Mouse (Mus musculus) CH12.LX (cell line): ENCODE results near the gene Pfpl.

ENCODE experiments used
- CTCF ChIP-seq, 2 experiments: IDR thresholded peaks in 1 of 2; conservative IDR thresholded peaks in 1 of 2; 2 replicates each; pipeline ENCODE4 v1.5.1; 2011 to 2012; ENCODE audit warnings: low read depth in 2 of 2, low read length in 2 of 2, improper control_type of control experiment in 1 of 2, inconsistent platforms in 1 of 2, mild to moderate bottlenecking in 1 of 2, moderate library complexity in 1 of 2
- ELF1 ChIP-seq: IDR thresholded peaks from 2 replicates; pipeline ENCODE4 v1.6.1; 2014; ENCODE audit warnings: low read depth, mild to moderate bottlenecking, inconsistent platforms, low read length, improper control_type of control experiment
- EP300 ChIP-seq: IDR thresholded peaks from 2 replicates; pipeline ENCODE4 v1.6.1; 2011; ENCODE audit warnings: low read length, improper control_type of control experiment
- ETS1 ChIP-seq: conservative IDR thresholded peaks from 2 replicates; pipeline ENCODE4 v1.6.1; 2012; ENCODE audit warnings: low read depth, mild to moderate bottlenecking, inconsistent platforms, low read length, improper control_type of control experiment, moderate library complexity
- JUND ChIP-seq: conservative IDR thresholded peaks from 2 replicates; pipeline ENCODE4 v1.6.1; 2011; ENCODE audit warnings: low read depth, low read length, improper control_type of control experiment
- KAT2A ChIP-seq: IDR thresholded peaks from 2 replicates; pipeline ENCODE4 v1.6.1; 2012; ENCODE audit warnings: low read length, improper control_type of control experiment, inconsistent platforms; ENCODE audit not compliant: insufficient replicate concordance
- POLR2A ChIP-seq: IDR thresholded peaks from 2 replicates; pipeline ENCODE4 v1.6.1; 2011; ENCODE audit warnings: low read depth, mild to moderate bottlenecking, improper control_type of control experiment, low read length
- POLR2AphosphoS2 ChIP-seq: IDR thresholded peaks from 2 replicates; pipeline ENCODE4 v1.6.1; 2011; ENCODE audit warnings: low read depth, low read length, improper control_type of control experiment
- USF1 ChIP-seq: IDR thresholded peaks from 2 replicates; pipeline ENCODE4 v1.6.1; 2014; ENCODE audit warnings: low read depth, mild to moderate bottlenecking, inconsistent platforms, low read length, improper control_type of control experiment
- ZMIZ1 ChIP-seq: IDR thresholded peaks from 2 replicates; pipeline ENCODE4 v1.6.1; 2012; ENCODE audit warnings: low read depth, mild to moderate bottlenecking, inconsistent platforms, low read length, improper control_type of control experiment
- ZNF384 ChIP-seq: IDR thresholded peaks from 2 replicates; pipeline ENCODE4 v1.6.1; 2012; ENCODE audit warnings: low read depth, low read length, improper control_type of control experiment, inconsistent platforms

- TF ChIP-seq POLR2AphosphoS2 (peak; percentile 53; the same call in 1 of the 2 replicates), CTCF (conservative IDR thresholded peaks at IDR 0.05 in 1 of 2, IDR thresholded peaks at IDR 0.05 in 1 of 2; ENCODE audit: low read depth in 2 of 2, low read length in 2 of 2) (no peak), ELF1 (0 out of 2 replicates have a peak, but pooled peaks have one; percentile 15), POLR2A (no peak), ZMIZ1 (peak; percentile 66; the same call in 1 of the 2 replicates), ZNF384 (no peak), ETS1 (no peak), EP300 (no peak; the same call in 1 of the 2 replicates), KAT2A (0 out of 2 replicates have a peak, but pooled peaks have one; percentile 36), USF1 (no peak), JUND (no peak)
These were observed 36.4 kb downstream of the Pfpl start for GRCm38 (mm10) chr19:12464127-12464526.
